In the genomic region with DNA sequence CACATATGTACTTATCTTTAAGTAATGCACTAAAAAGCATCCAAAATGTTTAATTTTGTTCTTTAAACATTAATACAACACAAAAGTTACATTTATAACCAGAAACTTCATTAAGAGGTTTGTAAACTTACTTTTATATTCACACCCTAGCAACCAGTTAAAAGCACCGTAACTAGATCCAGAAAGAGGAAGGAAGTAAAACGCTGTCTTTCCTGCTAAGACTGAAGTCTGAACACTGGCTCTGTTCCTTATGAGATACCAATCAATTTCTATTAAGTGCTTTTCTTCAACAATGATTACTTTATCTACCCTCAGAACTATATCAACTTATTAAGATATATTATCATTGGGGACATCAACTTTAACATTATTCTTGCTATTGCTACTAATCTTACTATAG, we compare ENCODE assay signal across 20 mouse cellular contexts.
"Had no signal": no experiment of that assay in that cellular context is flagged by ENCODE, and none has a peak within 500 bp of the region (broad histone marks: within the 10 kb centered on the region; RNA-seq: fewer than 3 reads in every experiment).

No protein-coding gene starts in this region.

- H3K9ac ChIP-seq: limb, embryonic 13.5 days; liver, embryonic 12.5 days; liver, embryonic 15.5 days; lung, embryonic 15.5 days; midbrain, embryonic 12.5 days; midbrain, embryonic 15.5 days; neural tube, embryonic 12.5 days had no signal

- H3K27ac ChIP-seq: kidney, postnatal 0 days; left cerebral cortex, adult 2 months; limb, embryonic 10.5 days; limb, embryonic 13.5 days; liver, embryonic 12.5 days; liver, embryonic 15.5 days; lung, embryonic 15.5 days; midbrain, embryonic 12.5 days; midbrain, embryonic 15.5 days; neural tube, embryonic 12.5 days; stomach, postnatal 0 days had no signal

- H3K27me3 ChIP-seq: limb, embryonic 13.5 days; liver, embryonic 12.5 days; liver, embryonic 15.5 days; lung, embryonic 15.5 days; midbrain, embryonic 12.5 days; midbrain, embryonic 15.5 days; neural tube, embryonic 12.5 days had no signal

- H3K4me3 ChIP-seq: left cerebral cortex, adult 2 months; limb, embryonic 10.5 days; limb, embryonic 13.5 days; liver, embryonic 12.5 days; liver, embryonic 15.5 days; lung, embryonic 15.5 days; midbrain, embryonic 12.5 days; midbrain, embryonic 15.5 days; neural tube, embryonic 12.5 days had no signal

- H3K4me1 ChIP-seq: limb, embryonic 10.5 days; limb, embryonic 13.5 days; liver, embryonic 12.5 days; liver, embryonic 15.5 days; lung, embryonic 15.5 days; midbrain, embryonic 12.5 days; midbrain, embryonic 15.5 days; neural tube, embryonic 12.5 days had no signal

- H3K9me3 ChIP-seq: limb, embryonic 10.5 days; limb, embryonic 13.5 days; liver, embryonic 12.5 days; liver, embryonic 15.5 days; lung, embryonic 15.5 days; midbrain, embryonic 12.5 days; midbrain, embryonic 15.5 days; neural tube, embryonic 12.5 days had no signal

- ATAC-seq: liver, embryonic 12.5 days; midbrain, embryonic 15.5 days had no signal

- DNase-seq: kidney, postnatal 25 days; layer of hippocampus, postnatal 36 days; liver; lung, adult 18-20 months; lung, postnatal 10 days; lung, postnatal 36 days; thymus, adult 2 months; thymus, postnatal 14 days; thymus, postnatal 4 days had no signal
